Mouse (Mus musculus) midbrain, postnatal 0 days (tissue): Measurements from ENCODE around the gene Kmt2e. TPM values are rescaled to one million over a fixed set of nuclear protein-coding genes. Genes with fewer than 3 reads are reported as not detected.

ENCODE experiments used
- ATAC-seq: fragments of 200-750 bp; cut with Nextera tagmentation; 2 replicates; pipeline ENCODE4 v1.8.0; 2017; ENCODE audit warnings: moderate number of reproducible peaks, mild to moderate bottlenecking, moderate TSS enrichment, moderate library complexity; ENCODE audit not compliant: low FRiP score
- DNase-seq: peaks from one replicate; pipeline ENCODE4 v3.0.0-alpha.2; 2015; ENCODE audit warnings: low spot score
- H3K27ac ChIP-seq: fragments of 300-500 bp; sonication (generic); 2 replicates; pipeline ENCODE4 v1.5.1; 2014; ENCODE audit warnings: low read depth, mild to moderate bottlenecking, low read length, mixed read lengths
- H3K27me3 ChIP-seq: fragments of 300-500 bp; sonication (generic); 2 replicates; pipeline ENCODE4 v1.6.1; 2014; ENCODE audit warnings: low read length, control low read depth, mixed read lengths; ENCODE audit not compliant: insufficient read depth
- H3K36me3 ChIP-seq: fragments of 300-500 bp; sonication (generic); 2 replicates; pipeline ENCODE4 v1.6.1; 2014; ENCODE audit warnings: low read length, control low read depth, mixed read lengths; ENCODE audit not compliant: insufficient read depth
- H3K4me1 ChIP-seq: fragments of 300-500 bp; sonication (generic); 2 replicates; pipeline ENCODE4 v1.6.1; 2014; ENCODE audit warnings: mild to moderate bottlenecking, control low read depth, antibody characterized with exemption, low read length, mixed read lengths; ENCODE audit not compliant: insufficient read depth
- H3K4me2 ChIP-seq: fragments of 300-500 bp; sonication (generic); 2 replicates; pipeline ENCODE4 v1.6.1; 2014; ENCODE audit warnings: low read depth, mild to moderate bottlenecking, low read length, mixed read lengths; ENCODE audit not compliant: poor library complexity, severe bottlenecking
- H3K4me3 ChIP-seq: fragments of 300-500 bp; sonication (generic); 2 replicates; pipeline ENCODE4 v1.5.1; 2014; ENCODE audit warnings: low read depth, mild to moderate bottlenecking, low read length, moderate library complexity
- H3K9ac ChIP-seq: fragments of 300-500 bp; sonication (generic); replicated peaks from 2 replicates; pipeline ENCODE4 v1.6.1; 2014; ENCODE audit warnings: mild to moderate bottlenecking, low read length, moderate library complexity, mixed read lengths; ENCODE audit not compliant: poor library complexity, severe bottlenecking
- H3K9me3 ChIP-seq: fragments of 300-500 bp; sonication (generic); 2 replicates; pipeline ENCODE4 v1.6.1; 2016; ENCODE audit warnings: low read length, control low read depth
- CTCF ChIP-seq: IDR thresholded peaks from 2 replicates; pipeline ENCODE4 v1.5.1; 2016; ENCODE audit warnings: antibody characterized with exemption, mild to moderate bottlenecking
- whole genome bisulfite sequencing: fragments of 180-500 bp; shearing (Covaris S2); extraction: QIAGEN DNeasy Blood & Tissue Kit; methylation state at CpG from one replicate; pipeline ENCODE4 v1.1.7; 2014; 5-methylcytosine and 5-hydroxymethylcytosine counted together
- polyA plus RNA-seq: library from polyadenylated mRNA; unstranded; fragments of >200 nt; fragmentation: Nextera tagmentation; extraction: Ambion mirVana; gene quantifications from 2 replicates; pipeline ENCODE4 v1.2.1, GENCODE M21; 2015
- total RNA-seq: library from RNA; depleted of rRNA; stranded (reverse); fragments of >200 nt; gene quantifications from 2 replicates; pipeline ENCODE4 v1.2.3, GENCODE M21; 2014; rRNA removed

The Kmt2e gene
- total RNA-seq (49.3 and 66.4 TPM in 2 replicates), polyA plus RNA-seq (132 and 144 TPM in 2 replicates)

- Histone ChIP-seq H3K36me3 (no peaks in the 10 kb centered on the region), H3K4me3 (peak within 1 kb of the TSS; percentile 95), H3K9me3 (no peaks in the 10 kb centered on the region), H3K27me3 (no peaks in the 10 kb centered on the region), H3K27ac (peak within 1 kb of the TSS; percentile 100), H3K4me1 (no peaks in the 10 kb centered on the region; the same call in 1 of the 2 replicates), H3K9ac (peak within 1 kb of the TSS; percentile 93), H3K4me2 (peak within 1 kb of the TSS; percentile 80)
- ATAC-seq (peak; percentile 86), DNase-seq (peak; percentile 95)
- TF ChIP-seq CTCF: peak; percentile 76
- under 1% methylated on average over 61 of the region's 85 CpGs for WGBS
These were observed at the start of gene Kmt2e for GRCm38 (mm10) chr5:23433720-23434597. TSS of gene Kmt2e (plus strand) at chr5:23434441.

DNA sequence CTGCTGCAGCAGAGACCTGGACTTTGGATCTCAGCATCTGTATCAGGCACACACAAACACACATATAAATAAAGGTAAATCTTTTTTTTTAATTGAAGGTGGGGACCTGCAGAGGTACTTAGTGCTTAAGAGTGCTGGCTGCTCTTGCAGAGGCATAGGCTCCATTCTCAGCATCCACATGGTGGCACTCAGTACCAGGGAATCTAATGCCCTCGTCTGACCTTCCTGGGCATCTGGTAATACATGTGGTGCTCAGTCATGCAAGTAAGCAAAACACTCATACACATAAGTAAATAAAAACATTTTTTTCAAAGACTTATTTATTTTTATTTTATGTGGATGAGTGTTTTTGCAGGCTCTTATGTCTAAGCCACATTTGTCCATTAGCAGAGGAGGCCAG lies 49.1 kb upstream of the Kmt2e start:
- no peak overlapping the region for H3K27ac ChIP-seq
- DNase-seq: no peak
- no peaks in the 10 kb centered on the region for H3K27me3 ChIP-seq
- no peak overlapping the region for H3K4me2 ChIP-seq
- 68% methylated on average over 1 of the region's 1 CpGs for WGBS
- ATAC-seq: no peak
- H3K4me3 ChIP-seq: no peak overlapping the region
- no peaks in the 10 kb centered on the region for H3K9me3 ChIP-seq
- H3K36me3 ChIP-seq: no peaks in the 10 kb centered on the region
- H3K9ac ChIP-seq: no peak overlapping the region
- no peaks in the 10 kb centered on the region; the same call in 1 of the 2 replicates for H3K4me1 ChIP-seq
- peak; percentile 49 for TF ChIP-seq CTCF

DNA sequence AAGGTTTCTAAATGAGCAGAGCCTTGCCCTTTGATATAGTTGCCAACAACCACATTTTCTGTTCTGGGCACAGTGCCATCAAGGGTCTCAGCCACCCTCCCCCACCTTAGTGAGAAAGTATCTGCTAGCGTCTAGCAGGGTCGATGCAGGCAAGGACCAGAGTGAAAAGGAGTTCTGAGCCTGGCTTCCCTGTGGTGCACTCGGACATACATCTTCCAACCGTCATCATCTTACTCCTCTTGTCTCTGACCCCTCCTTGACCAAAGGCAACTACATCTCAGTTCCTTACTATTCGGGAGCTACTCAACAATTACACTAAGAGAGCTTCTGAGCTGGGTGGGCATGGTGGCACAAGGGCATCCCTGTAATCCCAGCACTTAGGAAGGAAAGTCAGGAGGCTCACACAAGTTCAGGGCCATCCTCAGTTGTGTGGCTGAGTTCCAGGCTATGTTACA lies 48.5 kb upstream of the Kmt2e start:
- Histone ChIP-seq H3K9ac (no peak overlapping the region), H3K27me3 (no peaks in the 10 kb centered on the region), H3K27ac (no peak overlapping the region), H3K36me3 (no peaks in the 10 kb centered on the region), H3K4me1 (no peaks in the 10 kb centered on the region; the same call in 1 of the 2 replicates), H3K9me3 (no peaks in the 10 kb centered on the region), H3K4me3 (no peak overlapping the region), H3K4me2 (peak overlapping the region; percentile 5; the same call in 1 of the 2 replicates)
- 36% methylated on average over 5 of the region's 5 CpGs for WGBS
- DNase-seq (no peak), ATAC-seq (no peak; the same call in 1 of the 2 replicates)
- no peak for TF ChIP-seq CTCF

DNA sequence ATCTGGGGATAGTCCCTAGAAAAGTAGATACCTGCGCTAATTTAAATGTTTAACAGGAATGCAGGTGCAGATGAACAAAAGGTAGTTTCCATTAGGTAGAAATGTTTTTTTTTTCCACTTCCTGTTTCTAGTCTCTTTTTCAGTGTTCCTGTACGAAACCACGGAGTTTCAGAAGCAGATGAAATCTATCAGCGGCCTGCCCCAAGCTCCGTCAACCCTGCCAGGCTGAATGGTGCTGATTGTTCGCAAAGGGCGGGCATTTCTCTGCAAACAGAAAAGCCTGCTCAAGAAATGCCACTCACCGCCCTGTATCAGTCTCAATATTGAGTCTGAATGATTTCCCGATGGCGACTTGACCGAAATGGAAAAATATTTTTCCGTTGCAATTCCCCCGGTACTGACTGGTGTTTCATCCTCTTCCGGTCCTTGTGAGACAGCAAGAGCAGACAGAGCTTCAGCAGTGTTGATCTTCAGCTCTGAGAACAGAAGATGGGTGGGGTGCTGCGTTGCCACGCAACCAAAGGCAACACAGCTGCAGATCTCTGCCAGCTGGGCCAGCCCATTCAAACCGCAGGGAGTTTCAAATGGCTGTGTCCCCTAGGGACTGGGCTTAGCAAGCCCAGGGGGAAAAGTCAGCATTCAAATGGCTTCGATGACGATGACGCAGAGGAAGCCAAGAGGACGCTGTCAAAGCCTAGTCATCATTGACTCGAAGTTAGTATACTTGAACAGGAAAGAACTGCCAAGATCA lies 47.5 kb upstream of the Kmt2e start:
- WGBS: under 1% methylated on average over 22 of the region's 22 CpGs
- ATAC-seq (peak; percentile 92), DNase-seq (peak; percentile 94)
- Histone ChIP-seq H3K9me3 (no peaks in the 10 kb centered on the region), H3K9ac (peak overlapping the region; percentile 72), H3K4me2 (peak overlapping the region; percentile 61), H3K27ac (peak overlapping the region; percentile 88), H3K36me3 (no peaks in the 10 kb centered on the region), H3K4me1 (no peaks in the 10 kb centered on the region; the same call in 1 of the 2 replicates), H3K4me3 (peak overlapping the region; percentile 42), H3K27me3 (no peaks in the 10 kb centered on the region)
- no peak for TF ChIP-seq CTCF

GRCm38 (mm10) chr5:23387313-23387666 lies 47.0 kb upstream of the Kmt2e start:
- Histone ChIP-seq H3K9me3 (no peaks in the 10 kb centered on the region), H3K27me3 (no peaks in the 10 kb centered on the region), H3K36me3 (no peaks in the 10 kb centered on the region), H3K9ac (no peak overlapping the region), H3K4me1 (no peaks in the 10 kb centered on the region; the same call in 1 of the 2 replicates), H3K4me3 (no peak overlapping the region; the same call in 1 of the 2 replicates), H3K27ac (peak overlapping the region; percentile 88; the same call in 1 of the 2 replicates), H3K4me2 (peak overlapping the region; percentile 61)
- WGBS: 43% methylated on average over 2 of the region's 2 CpGs
- no peak for TF ChIP-seq CTCF
- DNase-seq (no peak), ATAC-seq (no peak)
